Mouse (Mus musculus) liver, adult 2 months (tissue): Measurements from ENCODE around the gene Meis3. TPM values are rescaled to one million over a fixed set of nuclear protein-coding genes. Genes with fewer than 3 reads are reported as not detected.

Experiments used
- DNase-seq: peaks from one replicate; pipeline ENCODE4 v3.0.0-alpha.2; 2011; ENCODE audit warnings: low read depth, low spot score; ENCODE audit errors: extremely low read depth
- H3K27ac ChIP-seq: fragments of 200-500 bp; replicated peaks from 2 replicates; pipeline ENCODE4 v1.5.1; 2012; ENCODE audit warnings: low read depth, mild to moderate bottlenecking, control low read depth, inconsistent platforms, low read length; ENCODE audit not compliant: insufficient read depth
- H3K27me3 ChIP-seq: fragments of 200-500 bp; 2 replicates; pipeline ENCODE4 v1.6.1; 2012; ENCODE audit warnings: mild to moderate bottlenecking, moderate library complexity, low read length, inconsistent platforms; ENCODE audit not compliant: control insufficient read depth, insufficient read depth
- H3K36me3 ChIP-seq: fragments of 200-500 bp; 2 replicates; pipeline ENCODE4 v1.6.1; 2012; ENCODE audit warnings: low read length, inconsistent platforms; ENCODE audit not compliant: control insufficient read depth, insufficient read depth
- H3K4me1 ChIP-seq: fragments of 200-500 bp; 2 replicates; pipeline ENCODE4 v1.6.1; 2011; ENCODE audit warnings: low read length; ENCODE audit not compliant: control insufficient read depth, insufficient read depth
- H3K4me3 ChIP-seq: fragments of 200-500 bp; 2 replicates; pipeline ENCODE4 v1.5.1; 2011; ENCODE audit warnings: low read depth, mild to moderate bottlenecking, control low read depth, low read length, moderate library complexity; ENCODE audit not compliant: insufficient read depth
- H3K79me2 ChIP-seq: fragments of 200-500 bp; 2 replicates; pipeline ENCODE4 v1.6.1; 2012; ENCODE audit warnings: inconsistent platforms, mild to moderate bottlenecking, low read length, moderate library complexity; ENCODE audit not compliant: control insufficient read depth, insufficient read depth
- H3K9ac ChIP-seq: fragments of 200-500 bp; 2 replicates; pipeline ENCODE4 v1.6.1; 2012; ENCODE audit warnings: low read depth, mild to moderate bottlenecking, control low read depth, inconsistent platforms, low read length
- CTCF ChIP-seq: fragments of 200-500 bp; IDR thresholded peaks from 2 replicates; pipeline ENCODE4 v1.5.1; 2011; ENCODE audit warnings: low read depth, low read length, control low read depth
- POLR2A ChIP-seq: fragments of 200-500 bp; IDR thresholded peaks from 2 replicates; pipeline ENCODE4 v1.6.1; 2011; ENCODE audit warnings: low read length, control low read depth; ENCODE audit not compliant: insufficient read depth; ENCODE audit errors: extremely low read depth
- WGBS: fragments of 180-500 bp; shearing (Covaris S2); methylation state at CpG from one replicate; pipeline ENCODE4 v1.1.7; 2018; 5-methylcytosine and 5-hydroxymethylcytosine counted together
- polyA plus RNA-seq: library from polyadenylated mRNA; depleted of rRNA; stranded (reverse); fragments of >200 nt; gene quantifications from 2 replicates; pipeline ENCODE4 v1.2.3, GENCODE M21; 2012
- total RNA-seq: library from RNA; depleted of rRNA; stranded (reverse); fragments of >200 nt; gene quantifications from 2 replicates; pipeline ENCODE4 v1.2.3, GENCODE M21; 2014

Meis3 gene
- total and polyA plus RNA-seq, 2 experiments = 0.46 to 2.0 TPM

DNA sequence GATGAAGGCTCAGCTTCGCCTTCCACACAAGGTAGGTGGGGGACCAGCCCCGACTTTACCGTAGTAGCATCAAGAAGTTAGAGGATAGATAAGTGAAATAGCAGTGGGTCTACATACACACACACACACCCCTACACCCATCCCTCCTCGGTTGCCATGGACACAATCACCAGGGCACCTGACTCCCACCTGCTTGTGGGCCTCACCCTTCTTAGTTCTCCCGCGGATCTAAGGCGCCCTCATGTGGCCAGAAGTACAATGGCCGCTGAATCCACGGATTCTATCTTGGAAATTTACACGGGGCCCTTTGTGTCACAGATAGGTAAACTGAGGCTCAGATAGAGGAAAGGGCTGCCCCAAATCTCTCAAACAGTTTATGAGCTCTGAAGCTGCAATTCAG is 21.4 kb upstream of the Meis3 start:
- DNase-seq = peak; percentile 18
- 18% methylated on average over 10 of the region's 10 CpGs for WGBS
- Histone ChIP-seq H3K4me3 (no peak overlapping the region), H3K27ac (no peak overlapping the region), H3K27me3 (peaks cover under 1% of the 10 kb centered on the region; the same call in 1 of the 2 replicates), H3K79me2 (no peaks in the 10 kb centered on the region), H3K9ac (no peak overlapping the region), H3K36me3 (no peaks in the 10 kb centered on the region), H3K4me1 (no peaks in the 10 kb centered on the region)
- TF ChIP-seq POLR2A (no peak), CTCF (peak; percentile 79)

GRCm38 (mm10) chr7:16155132-16155872 is 19.6 kb upstream of the Meis3 start:
- H3K27me3 ChIP-seq = peaks cover 5% of the 10 kb centered on the region
- H3K79me2 ChIP-seq = no peaks in the 10 kb centered on the region
- H3K4me1 ChIP-seq = no peaks in the 10 kb centered on the region
- DNase-seq = no peak
- no peak overlapping the region for H3K4me3 ChIP-seq
- no peak overlapping the region for H3K9ac ChIP-seq
- 62% methylated on average over 9 of the region's 9 CpGs for WGBS
- no peaks in the 10 kb centered on the region for H3K36me3 ChIP-seq
- no peak overlapping the region for H3K27ac ChIP-seq
- TF ChIP-seq CTCF (no peak), POLR2A (no peak)

DNA sequence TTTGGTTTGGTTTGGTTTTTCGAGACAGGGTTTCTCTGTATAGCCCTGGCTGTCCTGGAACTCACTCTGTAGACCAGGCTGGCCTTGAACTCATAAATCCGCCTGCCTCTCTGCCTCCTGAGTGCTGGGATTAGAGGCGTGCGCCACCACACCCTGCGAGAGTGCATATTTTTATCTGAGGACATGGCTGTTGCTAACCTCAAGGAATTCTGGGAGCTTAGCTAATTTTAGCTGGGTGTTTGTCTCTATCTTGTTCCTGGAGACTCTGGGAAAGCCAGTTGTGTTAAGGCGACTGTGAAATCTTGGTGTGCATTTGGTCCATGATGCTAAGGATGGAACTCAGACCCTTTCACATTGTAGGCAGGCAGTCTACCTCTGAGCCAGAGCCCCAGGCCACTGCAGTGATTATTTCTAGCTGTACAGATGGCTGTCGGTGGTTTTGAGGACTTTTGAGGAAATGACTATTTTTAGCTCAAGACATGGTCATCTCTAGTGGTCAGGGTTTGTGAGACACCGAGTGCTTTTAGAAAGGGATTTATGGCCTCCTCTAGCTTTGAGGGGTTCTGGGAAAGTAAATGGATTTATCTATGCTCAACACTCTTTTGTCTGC is 18.7 kb upstream of the Meis3 start:
- Histone ChIP-seq H3K27me3 (peaks cover 5% of the 10 kb centered on the region), H3K4me3 (no peak overlapping the region), H3K27ac (no peak overlapping the region), H3K36me3 (no peaks in the 10 kb centered on the region), H3K9ac (no peak overlapping the region), H3K79me2 (no peaks in the 10 kb centered on the region), H3K4me1 (no peaks in the 10 kb centered on the region)
- DNase-seq = no peak
- 54% methylated on average over 8 of the region's 8 CpGs for WGBS
- TF ChIP-seq CTCF (no peak), POLR2A (no peak)

- H3K27ac ChIP-seq = no peak overlapping the region
- TF ChIP-seq CTCF (no peak), POLR2A (no peak)
- WGBS = 6% methylated on average over 39 of the region's 39 CpGs
- no peaks in the 10 kb centered on the region for H3K4me1 ChIP-seq
- no peak overlapping the region for H3K9ac ChIP-seq
- H3K79me2 ChIP-seq = no peaks in the 10 kb centered on the region
- H3K36me3 ChIP-seq = no peaks in the 10 kb centered on the region
- H3K4me3 ChIP-seq = no peak overlapping the region
- H3K27me3 ChIP-seq = peaks cover 5% of the 10 kb centered on the region
- no peak for DNase-seq
Observed at GRCm38 (mm10) chr7:16158735-16159134, 16.2 kb upstream of the Meis3 start.

- Histone ChIP-seq H3K79me2 (no peaks in the 10 kb centered on the region), H3K36me3 (no peaks in the 10 kb centered on the region), H3K4me1 (no peaks in the 10 kb centered on the region), H3K27me3 (peaks cover 5% of the 10 kb centered on the region), H3K9ac (no peak overlapping the region), H3K27ac (no peak overlapping the region), H3K4me3 (no peak overlapping the region)
- TF ChIP-seq POLR2A = no peak
- TF ChIP-seq CTCF = no peak
- 67% methylated on average over 3 of the region's 3 CpGs for WGBS
- no peak for DNase-seq
Observed at GRCm38 (mm10) chr7:16160702-16161101, 14.2 kb upstream of the Meis3 start.

- WGBS = 89% methylated on average over 9 of the region's 9 CpGs
- H3K27me3 ChIP-seq = peaks cover 5% of the 10 kb centered on the region
Observed at GRCm38 (mm10) chr7:16161302-16161701, 13.6 kb upstream of the Meis3 start.

More at GRCm38 (mm10) chr7:16161302-16161701, 13.6 kb upstream of the Meis3 start:
- no peak for DNase-seq
- Histone ChIP-seq H3K36me3 (no peaks in the 10 kb centered on the region), H3K4me1 (no peaks in the 10 kb centered on the region), H3K27ac (no peak overlapping the region), H3K79me2 (no peaks in the 10 kb centered on the region), H3K4me3 (no peak overlapping the region), H3K9ac (no peak overlapping the region)
- no peak for TF ChIP-seq POLR2A
- TF ChIP-seq CTCF = no peak
